Mouse (Mus musculus) heart, postnatal 0 days (tissue): ENCODE data around the gene Slc1a3.
A peak's percentile ranks its signal among the peaks of the same experiment; 100 is the strongest.

Experiments used
- CTCF ChIP-seq: IDR thresholded peaks from 2 replicates; pipeline ENCODE4 v1.5.1; 2016; ENCODE audit warnings: antibody characterized with exemption, control low read depth, low read depth
- EP300 ChIP-seq: IDR thresholded peaks from 2 replicates; pipeline ENCODE4 v1.6.1; 2016; ENCODE audit warnings: antibody characterized with exemption, low read depth

DNA sequence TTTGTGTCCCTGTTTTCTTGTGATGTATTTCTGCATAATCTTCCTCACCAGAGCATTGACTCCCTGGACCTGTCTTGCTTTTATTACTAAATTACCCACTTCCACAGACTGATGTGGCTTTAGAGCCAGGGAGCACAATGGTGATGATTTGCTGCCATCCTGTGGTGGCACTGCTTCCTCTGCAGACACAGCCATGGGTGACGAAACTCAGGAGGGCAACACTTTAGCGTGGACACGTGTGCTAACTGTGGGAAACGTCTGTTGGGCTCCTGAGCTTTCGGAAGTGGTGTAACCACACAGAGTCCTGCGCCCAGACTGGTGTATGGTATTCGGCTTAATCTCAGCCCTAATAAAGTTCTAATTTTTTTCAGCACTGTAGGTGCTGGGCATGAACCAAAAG is 85.2 kb downstream of the Slc1a3 start:
- TF ChIP-seq CTCF (peak; percentile 92), EP300 (no peak)
